Mouse (Mus musculus) lung, adult 2 months (tissue): ENCODE measurements around the gene Vwa5b1. TPM values are rescaled to one million over a fixed set of nuclear protein-coding genes. Genes with fewer than 3 reads are reported as not detected.

Experiments
- DNase-seq: peaks from one replicate; pipeline ENCODE4 v3.0.0; 2022
- H3K4me1 ChIP-seq: fragments of 200-500 bp; 2 replicates; pipeline ENCODE4 v1.6.1; 2011; ENCODE audit warnings: low read length; ENCODE audit not compliant: control insufficient read depth, insufficient read depth
- H3K4me3 ChIP-seq: fragments of 200-500 bp; replicated peaks from 2 replicates; pipeline ENCODE3; 2011; ENCODE audit warnings: low read depth, mild to moderate bottlenecking, control low read depth, low read length; ENCODE audit errors: extremely low read depth
- CTCF ChIP-seq: fragments of 200-500 bp; IDR thresholded peaks from 2 replicates; pipeline ENCODE4 v1.5.1; 2011; ENCODE audit warnings: mild to moderate bottlenecking, low read length, control low read depth; ENCODE audit not compliant: insufficient read depth
- POLR2A ChIP-seq: fragments of 200-500 bp; IDR thresholded peaks from 2 replicates; pipeline ENCODE4 v1.6.1; 2011; ENCODE audit warnings: low read depth, mild to moderate bottlenecking, control low read depth, low read length, borderline replicate concordance; ENCODE audit errors: extremely low read depth
- WGBS: fragments of 180-500 bp; shearing (Covaris S2); methylation state at CpG from one replicate; pipeline ENCODE4 v1.1.7; 2018; 5-methylcytosine and 5-hydroxymethylcytosine counted together
- polyA plus RNA-seq: library from polyadenylated mRNA; depleted of rRNA; stranded (reverse); fragments of >200 nt; gene quantifications from 2 replicates; pipeline ENCODE4 v1.2.3, GENCODE M21; 2012

Vwa5b1 gene
- polyA plus RNA-seq, 1 experiment: 0.09 TPM

DNA sequence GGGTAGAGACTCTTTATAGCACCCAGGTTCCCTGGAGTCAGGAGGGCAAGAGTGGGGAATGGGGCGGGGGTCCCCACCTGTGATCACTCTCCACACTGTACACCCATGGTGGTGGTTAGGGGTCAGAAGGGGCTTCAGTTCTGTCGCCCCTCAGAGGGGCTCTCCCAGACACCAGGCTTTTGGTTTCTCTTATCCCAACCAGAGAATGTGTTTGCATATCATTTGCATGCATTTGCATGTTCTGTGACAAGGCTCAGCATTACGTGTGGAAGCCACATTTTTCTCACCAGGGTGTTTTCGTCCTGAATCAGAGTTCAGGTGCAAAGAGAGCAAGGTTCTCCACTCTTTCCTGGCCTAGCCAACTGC, 97.6 kb downstream of the Vwa5b1 start:
- DNase-seq: no peak
- WGBS: 57% methylated on average over 4 of the region's 4 CpGs
- H3K4me1 ChIP-seq: peaks cover 2% of the 10 kb centered on the region; the same call in 1 of the 2 replicates
- TF ChIP-seq CTCF (no peak), POLR2A (no peak)
- H3K4me3 ChIP-seq: no peak overlapping the region

DNA sequence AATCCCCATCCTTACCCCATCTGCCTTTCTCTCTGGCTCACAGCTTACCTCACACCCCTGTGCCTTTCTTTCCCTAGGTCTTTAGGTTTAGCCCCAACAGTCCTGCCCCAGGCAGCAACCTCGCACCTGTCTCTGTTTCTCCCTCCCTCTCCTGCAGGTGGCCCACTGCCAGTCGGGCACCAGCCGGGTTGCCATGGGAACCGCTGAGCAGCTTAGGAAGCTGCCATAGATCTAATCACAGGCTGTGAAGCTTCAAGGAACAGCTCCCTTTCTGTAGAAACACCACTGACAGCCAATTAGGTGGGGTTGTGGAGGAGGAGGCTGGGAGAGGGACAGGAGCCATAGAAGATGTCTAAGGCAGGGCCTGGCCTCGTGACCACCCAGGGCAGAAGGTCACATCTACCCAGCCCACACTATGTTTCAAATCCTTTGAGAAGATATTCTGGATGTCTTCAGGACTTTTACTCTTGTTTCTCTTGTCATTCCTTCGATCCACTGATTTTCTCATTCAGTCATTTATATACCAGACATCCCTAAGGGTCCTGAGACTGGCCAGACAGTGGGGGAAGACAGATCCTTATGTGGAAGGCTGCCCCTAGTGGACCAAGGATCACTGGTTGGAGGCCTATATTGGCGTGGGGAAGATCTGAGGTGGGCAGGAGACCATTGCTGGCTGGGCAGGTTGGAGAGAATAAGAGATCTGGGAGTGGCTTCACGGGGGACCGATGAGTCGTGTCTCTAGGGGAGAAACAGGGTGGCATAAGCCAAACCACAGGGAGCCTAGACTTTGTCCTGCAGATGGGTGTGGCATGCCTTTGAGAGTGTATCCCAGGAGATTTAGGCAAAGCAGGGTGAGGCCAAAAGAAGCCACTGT, 98.2 kb downstream of the Vwa5b1 start:
- TF ChIP-seq POLR2A: no peak
- no peak for TF ChIP-seq CTCF
- no peak for DNase-seq
- Histone ChIP-seq H3K4me1 (no peaks in the 10 kb centered on the region), H3K4me3 (no peak overlapping the region)
- WGBS: 29% methylated on average over 10 of the region's 10 CpGs

DNA sequence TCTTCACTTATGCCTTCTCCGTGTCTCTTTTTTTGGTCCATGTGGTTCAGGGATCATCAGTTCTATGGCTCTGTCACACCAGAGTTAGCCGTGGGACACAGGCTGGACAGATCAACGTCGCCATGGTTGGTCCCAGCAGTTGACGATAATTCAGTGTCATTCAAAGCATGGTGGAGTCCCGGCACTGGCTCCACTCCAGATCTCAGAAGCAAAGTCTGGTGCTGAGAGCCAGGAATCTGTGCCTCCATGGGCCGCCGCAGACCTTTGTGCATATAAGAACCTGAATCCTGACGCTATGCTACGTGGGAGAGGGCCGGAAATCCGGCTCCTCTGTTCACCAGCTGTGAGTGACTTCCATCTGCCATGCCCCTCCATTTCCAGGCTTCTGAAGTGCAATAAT, 100.1 kb downstream of the Vwa5b1 start:
- no peak overlapping the region for H3K4me3 ChIP-seq
- H3K4me1 ChIP-seq: no peaks in the 10 kb centered on the region
- no peak for TF ChIP-seq CTCF
- TF ChIP-seq POLR2A: no peak
- no peak for DNase-seq
- WGBS: 80% methylated on average over 12 of the region's 12 CpGs

DNA sequence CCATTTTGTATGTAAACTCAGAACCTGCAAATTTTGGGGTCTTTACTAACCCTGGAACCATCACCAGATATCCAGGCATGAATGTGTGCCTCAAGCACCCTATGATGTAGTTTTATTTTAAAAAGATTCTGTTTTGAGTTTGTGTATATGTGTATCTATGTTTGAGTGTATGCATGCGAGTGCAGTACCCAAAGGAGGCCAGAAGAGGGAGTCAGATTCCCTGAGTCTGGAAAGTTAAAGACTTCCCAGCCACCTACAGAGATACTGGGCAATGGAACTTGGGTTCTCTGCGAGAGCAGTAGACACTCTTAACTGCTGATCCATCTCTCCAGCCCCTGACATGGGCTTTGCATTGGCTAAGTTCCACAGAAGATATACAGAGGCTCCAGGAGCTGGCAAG, 101.8 kb downstream of the Vwa5b1 start:
- WGBS: 85% methylated on average over 2 of the region's 2 CpGs
- TF ChIP-seq POLR2A: no peak
- TF ChIP-seq CTCF: no peak
- Histone ChIP-seq H3K4me1 (no peaks in the 10 kb centered on the region), H3K4me3 (no peak overlapping the region)
- no peak for DNase-seq

DNA sequence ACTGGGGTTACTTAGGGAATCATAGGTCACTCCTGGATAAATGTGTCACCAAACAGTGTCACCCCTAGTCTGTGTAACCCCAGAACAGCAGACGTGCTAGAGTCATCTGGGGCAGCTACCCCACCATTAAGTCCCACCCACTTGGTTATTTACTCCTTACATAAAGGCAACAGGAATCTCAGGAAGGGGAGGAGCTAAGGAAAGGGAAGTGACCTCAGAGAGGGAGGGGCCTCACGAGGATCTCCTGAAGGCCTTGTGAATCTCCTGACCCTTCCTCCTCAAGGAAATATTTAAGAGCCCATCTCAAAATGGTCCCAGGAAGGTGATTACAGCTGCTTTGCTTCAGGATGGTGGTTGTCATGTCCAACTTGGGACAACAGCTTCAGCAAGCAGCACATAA, 103.9 kb downstream of the Vwa5b1 start:
- WGBS: 69% methylated on average over 2 of the region's 2 CpGs
- no peaks in the 10 kb centered on the region for H3K4me1 ChIP-seq
- no peak for TF ChIP-seq POLR2A
- TF ChIP-seq CTCF: no peak
- H3K4me3 ChIP-seq: no peak overlapping the region
- no peak for DNase-seq

DNA sequence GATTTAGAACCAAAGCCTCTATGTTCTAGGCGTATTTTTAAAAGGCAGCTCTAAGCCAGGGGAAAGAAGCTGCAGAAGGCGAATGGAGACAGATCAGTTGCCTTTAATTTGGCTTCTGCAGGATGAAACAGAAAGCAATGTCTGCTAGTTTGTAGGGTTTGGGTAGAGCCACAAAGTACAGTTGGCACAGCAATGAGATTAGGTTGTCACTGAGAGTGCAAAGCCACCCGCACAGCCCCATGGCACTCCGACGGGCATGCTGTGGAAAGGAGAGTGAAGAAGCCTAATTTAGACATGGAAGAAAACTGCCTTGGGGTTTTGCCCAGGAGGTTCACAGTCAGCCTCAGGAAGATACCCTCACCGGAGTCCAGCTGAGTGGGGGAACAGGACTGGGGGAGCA, 105.7 kb downstream of the Vwa5b1 start:
- no peak for DNase-seq
- TF ChIP-seq POLR2A: no peak
- TF ChIP-seq CTCF: no peak

DNA sequence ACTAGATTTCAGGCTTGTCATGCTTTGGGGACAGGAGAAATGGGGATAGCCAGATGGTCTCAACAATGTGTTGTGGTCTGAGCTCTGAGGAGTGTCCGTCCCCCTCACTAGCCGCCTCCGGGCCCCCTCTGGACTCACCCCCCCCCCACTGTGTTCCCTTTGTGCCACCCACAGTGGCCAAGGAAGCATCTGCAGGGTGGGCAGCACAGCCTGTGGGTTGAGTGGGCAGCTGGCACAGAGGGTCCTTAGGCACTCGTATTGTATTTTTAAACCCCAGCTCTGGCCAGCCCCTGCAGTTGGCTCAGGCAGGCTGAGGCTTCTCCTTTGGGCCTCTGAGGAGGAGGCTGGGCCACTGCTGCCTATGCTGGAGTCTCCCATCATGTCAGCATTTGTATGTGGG, 110.0 kb downstream of the Vwa5b1 start:
- H3K4me3 ChIP-seq: no peak overlapping the region
- TF ChIP-seq POLR2A: no peak
- TF ChIP-seq CTCF: no peak
- WGBS: 76% methylated on average over 4 of the region's 4 CpGs

More for the DNA sequence above, 105.7 kb downstream of the Vwa5b1 start:
- 90% methylated on average over 6 of the region's 6 CpGs for WGBS
- H3K4me1 ChIP-seq: no peaks in the 10 kb centered on the region
- H3K4me3 ChIP-seq: no peak overlapping the region

DNA sequence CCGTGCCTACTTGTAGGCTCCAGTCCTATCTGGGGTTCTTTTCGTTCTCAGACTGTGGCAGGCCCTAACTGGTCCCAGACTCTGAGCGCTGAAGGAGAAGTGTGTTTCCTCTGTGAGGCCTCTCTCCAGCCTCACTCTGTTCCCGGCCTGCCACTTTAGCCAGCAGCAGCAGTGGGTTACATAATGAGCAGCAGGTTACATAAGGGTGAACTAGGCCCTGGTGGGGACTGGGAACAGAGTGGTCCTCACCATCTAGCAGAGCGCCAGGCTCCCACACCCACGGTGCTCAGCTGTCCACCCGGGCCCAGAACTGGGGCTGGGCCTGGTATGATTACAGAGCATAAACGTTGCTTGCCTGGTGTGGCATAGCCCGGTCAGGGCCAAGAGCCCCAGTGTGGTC, 110.9 kb downstream of the Vwa5b1 start:
- DNase-seq: no peak
- no peak for TF ChIP-seq POLR2A
- no peak for TF ChIP-seq CTCF
- 78% methylated on average over 9 of the region's 9 CpGs for WGBS

More for the DNA sequence above, 110.0 kb downstream of the Vwa5b1 start:
- DNase-seq: no peak
- no peaks in the 10 kb centered on the region for H3K4me1 ChIP-seq

DNA sequence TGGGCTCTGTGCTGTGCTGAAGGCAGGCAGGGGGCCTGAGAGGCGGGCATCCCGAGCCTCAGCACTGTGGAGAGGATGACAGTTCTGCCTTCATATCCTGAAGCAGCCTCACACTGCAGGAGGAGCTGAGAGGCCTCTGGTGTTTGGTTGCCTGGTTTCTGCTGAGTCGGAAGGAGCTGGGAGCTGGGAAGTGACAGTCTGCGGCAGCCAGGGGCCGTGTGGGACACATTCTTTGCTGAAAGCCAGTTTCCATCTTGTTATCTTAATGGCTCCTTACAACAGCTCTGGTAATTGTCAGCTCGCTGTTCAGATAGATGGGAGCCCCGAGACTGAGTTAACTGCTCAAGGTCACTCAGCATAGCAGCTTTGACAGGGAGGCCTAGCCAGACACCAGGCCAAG, 111.9 kb downstream of the Vwa5b1 start:
- H3K4me3 ChIP-seq: no peak overlapping the region
- no peak for DNase-seq
- WGBS: 40% methylated on average over 7 of the region's 7 CpGs
- TF ChIP-seq POLR2A (no peak), CTCF (no peak)
- no peaks in the 10 kb centered on the region for H3K4me1 ChIP-seq

More for the DNA sequence above, 110.9 kb downstream of the Vwa5b1 start:
- Histone ChIP-seq H3K4me1 (no peaks in the 10 kb centered on the region), H3K4me3 (no peak overlapping the region)

DNA sequence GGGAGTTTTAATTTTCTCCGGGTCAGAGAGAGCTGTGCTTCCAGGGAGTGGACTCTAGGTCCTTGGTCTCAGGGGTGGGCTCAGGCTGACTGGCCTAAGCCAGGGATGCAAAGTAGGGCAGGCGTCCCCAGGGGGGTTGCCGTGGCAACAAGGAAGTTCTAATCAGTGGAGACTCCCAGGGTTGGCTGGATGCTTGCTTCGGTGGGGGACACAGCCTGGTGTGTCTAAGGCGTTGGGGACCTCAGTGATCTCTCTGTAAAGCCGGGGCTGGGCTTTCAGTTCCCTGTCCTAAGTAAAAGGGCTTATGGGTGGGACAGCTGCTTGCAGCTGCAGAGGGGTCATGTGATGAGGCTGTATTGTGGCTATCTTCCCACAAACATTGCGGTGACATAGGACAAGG, 113.4 kb downstream of the Vwa5b1 start:
- 16% methylated on average over 7 of the region's 7 CpGs for WGBS
- DNase-seq: no peak
- TF ChIP-seq POLR2A (no peak), CTCF (no peak)
- Histone ChIP-seq H3K4me3 (no peak overlapping the region), H3K4me1 (no peaks in the 10 kb centered on the region)
